Mouse (Mus musculus) ES-E14 (cell line): Measurements from ENCODE around the gene Uvrag.

Experiments
- CHD2 ChIP-seq: IDR thresholded peaks from 2 replicates; pipeline ENCODE4 v1.6.1; 2014; ENCODE audit warnings: mild to moderate bottlenecking, low read depth, low read length, inconsistent platforms
- MAFK ChIP-seq: IDR thresholded peaks from 2 replicates; pipeline ENCODE4 v1.6.1; 2014; ENCODE audit warnings: mild to moderate bottlenecking, low read depth, low read length, inconsistent platforms; ENCODE audit not compliant: insufficient read depth
- ZC3H11A ChIP-seq: IDR thresholded peaks from 2 replicates; pipeline ENCODE4 v1.6.1; 2012; ENCODE audit warnings: low read depth, mild to moderate bottlenecking, inconsistent platforms, low read length, borderline replicate concordance
- ZNF384 ChIP-seq: IDR thresholded peaks from 2 replicates; pipeline ENCODE4 v1.6.1; 2012; ENCODE audit warnings: low read depth, low read length, inconsistent platforms

DNA sequence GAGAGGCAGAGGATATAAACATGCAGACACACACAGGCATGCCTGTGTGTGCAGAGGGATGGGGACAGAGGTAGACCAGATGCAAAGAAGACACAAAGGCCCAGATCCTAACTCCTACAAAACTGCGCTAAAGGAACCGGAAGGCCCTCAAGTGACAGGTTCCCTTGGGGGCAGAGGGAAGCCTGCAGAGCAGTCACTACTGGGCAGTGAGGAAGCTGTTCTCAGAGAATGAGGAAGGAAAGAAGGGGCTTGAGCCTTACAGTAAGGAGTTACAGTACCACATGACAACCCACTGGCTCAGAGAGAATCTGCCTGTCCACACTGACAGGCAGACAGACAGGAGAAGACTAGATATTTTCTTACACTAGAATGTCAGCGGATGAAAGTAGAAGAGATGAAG, 97.6 kb downstream of the Uvrag start:
- TF ChIP-seq ZNF384 = no peak
- TF ChIP-seq ZC3H11A = no peak
- TF ChIP-seq CHD2 = no peak
- no peak for TF ChIP-seq MAFK
